Mouse (Mus musculus) duodenum, adult 2 months (tissue): ENCODE results near the gene Trmt1l. TPM values are rescaled to one million over a fixed set of nuclear protein-coding genes. Genes with fewer than 3 reads are reported as not detected.

Experiments
- polyA plus RNA-seq: library from polyadenylated mRNA; depleted of rRNA; stranded (reverse); fragments of >200 nt; gene quantifications from 2 replicates; pipeline ENCODE4 v1.2.3, GENCODE M21; 2012; ENCODE audit warnings: low replicate concordance; rRNA removed

Trmt1l gene
- polyA plus RNA-seq = 13.8 and 15.8 TPM in 2 replicates

GRCm38 (mm10) chr1:151428263-151429221 is at the start of gene Trmt1l, which contains the start of gene Swt1:
Trmt1l (plus strand) TSS chr1:151428542.
Swt1 (minus strand) TSS chr1:151428455.

GRCm38 (mm10) chr1:151500531-151501361 is 72.4 kb downstream of the Trmt1l start, which contains the start of gene Rnf2:
Rnf2 (minus strand) TSS chr1:151500955.

Other genes starting within 250 kb of the Trmt1l start
- gene Gm47985, start 246.0 kb upstream of the Trmt1l start, polyA plus RNA-seq = 0.26 TPM in 1 of 2 replicates, not detected in the other
- gene Gm8947, start 236.2 kb upstream of the Trmt1l start, polyA plus RNA-seq = 0.09 TPM in 1 of 2 replicates, not detected in the other
- 0.69 TPM in 1 of 2 replicates, not detected in the other for gene Gm47995, start 230.1 kb upstream of the Trmt1l start, polyA plus RNA-seq
- gene 3110040M04Rik, start 224.4 kb upstream of the Trmt1l start, polyA plus RNA-seq = not detected in 2 replicates
- 0.19 TPM in 1 of 2 replicates, not detected in the other for gene Gm47996, start 218.4 kb upstream of the Trmt1l start, polyA plus RNA-seq
- gene Ivns1abp, start 84.1 kb upstream of the Trmt1l start, polyA plus RNA-seq = 16.1 and 37.6 TPM in 2 replicates
- 0.87 and 2.0 TPM in 2 replicates for gene Swt1, start 87 bp upstream of the Trmt1l start, polyA plus RNA-seq
- 0.84 and 0.90 TPM in 2 replicates for gene Rnf2, start 72.4 kb downstream of the Trmt1l start, polyA plus RNA-seq
- 0.81 and 1.5 TPM in 2 replicates for gene Fam129a, start 142.6 kb downstream of the Trmt1l start, polyA plus RNA-seq